Mouse (Mus musculus): ENCODE data around the gene Gcn1l1.

Gene Gcn1l1

DNA sequence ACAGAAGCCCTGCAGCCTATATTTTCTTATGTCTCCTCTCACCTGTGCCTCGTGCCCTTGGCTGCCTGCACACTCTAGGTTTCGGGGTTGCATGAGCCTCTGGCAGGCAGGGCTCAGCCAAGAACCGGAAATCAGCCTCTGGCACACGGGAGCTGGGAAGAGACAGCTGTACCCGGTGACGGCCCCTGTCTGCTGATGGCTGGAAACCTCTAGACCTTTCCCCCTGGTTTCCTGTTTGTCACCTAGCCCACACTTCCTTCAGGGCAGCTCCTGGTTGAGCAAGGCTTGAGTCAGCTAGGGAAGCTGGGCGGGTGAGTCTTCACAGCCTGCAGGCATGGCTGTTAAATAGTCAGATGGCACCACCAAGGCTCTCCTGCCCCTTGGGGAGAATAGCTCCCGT, 30.2 kb upstream of the Gcn1l1 start:
- in situ Hi-C loops (cut with MboI, MseI), result no loop called here

DNA sequence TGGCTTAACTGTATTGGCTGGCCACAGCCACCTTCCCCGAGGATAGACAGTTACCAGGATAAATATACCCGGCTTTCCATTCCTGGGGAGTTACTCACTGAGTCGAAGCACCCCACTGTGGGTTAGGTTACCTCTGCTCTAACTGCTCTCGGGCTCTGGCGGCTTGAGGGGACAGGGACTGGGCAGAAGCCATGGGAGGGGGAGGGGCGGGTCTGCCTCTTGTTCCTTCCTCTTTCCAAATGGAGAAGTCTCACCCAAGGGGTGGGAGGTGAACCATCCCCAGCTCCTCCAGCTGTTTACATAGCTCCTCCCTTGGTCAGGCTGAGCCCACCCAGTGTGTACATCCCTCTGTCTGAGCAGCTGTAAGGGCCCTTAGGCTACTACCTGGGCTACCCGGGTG, 29.4 kb upstream of the Gcn1l1 start:
- in situ Hi-C loops (cut with MboI, MseI), result no loop called here

DNA sequence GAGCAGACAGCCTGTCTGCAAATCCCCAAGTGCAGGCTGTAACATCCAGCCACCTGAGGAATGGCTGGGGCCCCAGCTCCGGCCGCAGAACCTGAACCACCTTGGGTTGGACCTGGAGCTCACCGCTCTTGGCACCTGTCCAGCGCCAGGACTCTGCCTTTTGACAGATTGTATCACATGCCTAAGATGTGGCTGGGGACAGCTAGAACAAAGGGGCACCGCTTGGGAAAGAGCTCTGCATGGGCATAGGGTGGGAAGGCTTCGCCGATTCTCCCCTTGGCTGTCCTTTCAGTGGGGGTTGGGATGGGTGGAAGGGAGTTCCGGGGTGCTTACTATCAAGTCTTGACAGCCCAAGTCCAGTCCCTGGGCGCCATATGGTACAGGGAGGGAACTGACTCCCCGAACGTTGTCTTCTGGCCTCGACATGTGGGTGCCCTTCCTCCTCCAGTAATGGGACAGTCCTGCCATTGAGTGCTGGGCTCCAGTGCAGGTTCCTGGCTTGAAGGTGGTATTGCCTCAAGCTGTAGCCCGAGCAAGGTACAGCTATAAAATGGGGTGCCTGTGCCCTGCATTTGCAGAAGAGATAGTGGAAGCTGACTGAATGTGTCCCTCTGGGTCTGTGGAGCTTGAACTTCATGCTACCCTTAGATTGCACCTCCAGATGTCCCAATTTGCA, 26.9 kb upstream of the Gcn1l1 start:
- in situ Hi-C loops (cut with MboI, MseI), result no loop called here

DNA sequence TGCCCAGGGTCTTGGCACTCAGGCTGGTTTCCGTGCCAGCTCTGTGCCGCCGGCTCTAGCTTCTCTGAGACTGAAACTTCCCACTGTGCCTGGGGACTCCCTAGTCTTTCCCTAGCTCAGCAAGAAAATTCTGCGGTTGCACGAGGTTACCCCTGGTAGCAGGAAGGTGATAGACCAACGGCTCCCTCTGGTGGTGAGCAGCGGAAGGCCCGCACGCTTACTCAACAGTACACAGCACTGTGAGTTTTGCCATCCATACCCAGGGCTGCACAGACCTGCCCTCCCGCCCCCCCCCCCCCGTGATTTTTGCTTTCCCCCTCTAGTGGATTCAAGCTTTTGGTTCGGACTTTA, 26.4 kb upstream of the Gcn1l1 start:
- in situ Hi-C loops (cut with MboI, MseI), result no loop called here

DNA sequence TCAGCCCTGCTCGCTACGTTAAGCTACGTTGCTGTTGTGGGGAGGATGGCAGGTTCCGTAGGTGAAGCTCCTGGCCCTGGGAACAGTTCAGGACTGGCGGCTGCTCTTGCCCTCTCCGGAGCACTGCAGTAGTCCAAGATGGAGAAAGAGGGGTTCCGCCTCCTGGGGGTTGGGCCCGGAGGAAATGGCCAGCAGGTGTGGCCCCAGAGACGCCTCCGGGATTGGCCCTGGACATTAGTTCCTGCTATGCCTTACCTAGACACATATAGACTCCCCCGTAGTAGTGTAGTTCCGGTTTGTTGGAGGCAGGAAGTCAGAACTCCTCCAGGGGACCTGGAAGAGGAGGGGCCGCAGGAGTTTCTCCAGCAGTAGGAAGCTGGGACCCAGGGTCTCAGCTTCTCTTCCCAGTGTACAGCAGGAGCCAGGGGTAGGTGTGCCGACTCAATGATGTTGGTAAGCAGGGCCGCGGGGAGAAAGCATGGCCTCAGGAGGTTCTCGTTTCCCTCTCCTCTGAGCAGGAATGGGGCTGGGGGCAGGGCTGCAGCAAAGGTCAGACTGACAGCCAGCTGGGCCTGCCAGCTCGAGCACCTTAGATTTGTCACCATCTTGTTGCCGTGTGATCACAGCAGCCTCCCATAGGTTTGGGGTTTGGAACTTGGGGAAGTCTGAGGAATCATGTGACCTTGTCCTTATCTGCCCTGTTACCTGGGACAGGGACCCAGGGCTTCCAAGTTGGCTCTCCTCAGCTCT, 22.2 kb upstream of the Gcn1l1 start:
- in situ Hi-C loops (cut with MboI, MseI), result loop anchor here (5.0 kb wide), 1 partner anchor 41 kb away; no protein-coding TSS in a partner anchor

DNA sequence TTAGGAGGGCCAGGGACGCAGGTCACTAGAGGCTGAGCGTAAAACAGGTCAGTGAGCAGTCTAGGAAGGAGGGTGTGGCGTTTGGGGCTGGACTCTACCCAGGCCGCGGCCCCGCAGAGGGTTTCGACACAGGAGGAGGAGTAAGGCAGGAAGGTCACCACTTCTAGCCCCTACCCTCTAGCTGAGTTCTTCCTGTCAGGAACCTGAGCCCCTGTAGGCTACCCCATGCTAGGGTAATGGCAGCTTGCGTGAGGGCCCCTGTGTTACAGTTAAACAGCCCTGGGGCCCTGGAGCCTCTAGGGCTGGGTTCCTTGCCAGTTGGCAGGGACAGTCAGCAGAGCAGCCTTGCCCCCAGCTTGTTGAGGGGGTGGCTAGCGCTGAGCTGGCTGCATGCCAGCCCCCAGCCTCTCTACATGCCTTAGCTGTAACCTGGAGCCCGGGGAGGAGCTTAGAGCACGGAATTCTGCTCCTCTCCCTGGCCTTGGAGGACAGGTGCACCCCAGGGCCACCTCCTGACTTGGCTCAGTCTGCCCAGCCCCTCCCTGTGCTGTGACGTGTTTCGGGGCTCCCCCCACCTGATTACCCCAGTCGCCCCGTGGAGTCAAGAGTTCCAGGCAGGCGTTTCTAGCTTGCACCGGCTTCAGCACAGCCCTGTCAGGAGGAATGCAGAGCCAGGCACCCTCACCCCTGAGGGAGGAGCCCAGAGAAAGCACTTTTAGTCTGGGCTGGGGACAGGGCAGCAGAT, 21.4 kb upstream of the Gcn1l1 start:
- in situ Hi-C loops (cut with MboI, MseI), result loop anchor here (5.0 kb wide), 1 partner anchor 41 kb away; no protein-coding TSS in a partner anchor

DNA sequence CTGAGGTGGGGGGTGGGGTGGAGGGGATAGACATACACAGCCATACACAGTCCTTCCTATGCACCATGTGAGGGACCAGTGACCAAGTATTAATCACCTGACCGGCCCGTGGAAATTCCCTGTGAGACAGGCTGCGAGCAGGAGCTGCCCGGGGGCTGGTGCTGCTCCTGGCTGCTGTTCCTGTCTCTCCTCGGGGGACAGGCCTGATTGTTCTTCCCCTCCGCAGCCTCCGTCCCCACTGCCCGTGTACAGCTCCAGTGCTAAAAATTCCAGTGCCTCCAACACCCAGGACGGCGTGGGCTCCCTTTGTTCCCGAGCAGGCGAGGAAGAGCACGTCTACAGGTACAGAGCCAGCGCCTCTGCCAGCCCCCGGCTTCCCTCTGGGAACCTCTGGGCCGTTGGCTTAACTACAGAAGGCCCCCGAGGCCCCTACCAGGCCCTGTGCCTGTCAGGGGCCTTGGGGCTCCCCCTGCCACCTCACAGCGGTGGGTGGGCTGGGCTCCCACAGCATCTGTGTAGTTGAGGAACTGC, 20.3 kb upstream of the Gcn1l1 start:
- in situ Hi-C loops (cut with MboI, MseI), result loop anchor here (5.0 kb wide), 1 partner anchor 42 kb away; no protein-coding TSS in a partner anchor

DNA sequence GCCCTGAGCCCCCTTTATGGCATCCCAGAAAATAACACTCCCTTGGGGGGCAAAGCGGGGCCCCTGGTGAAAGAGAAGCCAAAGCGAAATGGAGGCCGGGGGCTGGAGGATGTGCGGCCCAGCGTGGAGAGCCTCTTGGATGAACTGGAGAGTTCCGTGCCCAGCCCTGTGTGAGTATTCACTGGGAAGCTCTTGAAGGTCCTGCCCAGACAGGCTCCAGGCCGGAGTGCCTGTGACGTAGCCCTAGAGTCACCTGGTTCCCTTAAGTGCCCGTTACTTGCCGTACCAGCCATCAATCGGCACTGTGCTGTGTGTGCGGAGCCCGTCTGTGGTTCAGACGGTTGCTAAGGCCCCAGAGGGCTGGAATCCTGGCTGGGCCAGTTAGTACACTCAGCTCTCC, 19.4 kb upstream of the Gcn1l1 start:
- in situ Hi-C loops (cut with MboI, MseI), result no loop called here

DNA sequence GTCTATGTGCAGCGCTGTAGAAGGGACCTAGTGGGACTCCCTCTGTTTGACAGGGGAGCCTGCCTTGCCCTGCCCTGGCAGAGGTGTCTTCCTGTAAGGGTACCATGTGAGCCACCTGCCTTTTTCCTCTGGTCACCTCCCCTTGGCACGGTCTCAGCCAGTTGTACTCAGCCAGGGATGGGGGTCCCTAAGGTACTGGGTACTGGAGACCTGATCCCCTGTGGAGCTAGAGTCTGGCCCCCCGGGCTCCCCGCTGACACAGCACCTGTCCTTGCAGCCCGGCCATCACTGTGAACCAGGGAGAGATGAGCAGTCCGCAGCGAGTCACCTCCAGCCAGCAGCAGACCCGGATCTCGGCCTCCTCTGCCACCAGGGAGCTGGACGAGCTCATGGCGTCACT, 18.5 kb upstream of the Gcn1l1 start:
- in situ Hi-C loops (cut with MboI, MseI), result no loop called here

DNA sequence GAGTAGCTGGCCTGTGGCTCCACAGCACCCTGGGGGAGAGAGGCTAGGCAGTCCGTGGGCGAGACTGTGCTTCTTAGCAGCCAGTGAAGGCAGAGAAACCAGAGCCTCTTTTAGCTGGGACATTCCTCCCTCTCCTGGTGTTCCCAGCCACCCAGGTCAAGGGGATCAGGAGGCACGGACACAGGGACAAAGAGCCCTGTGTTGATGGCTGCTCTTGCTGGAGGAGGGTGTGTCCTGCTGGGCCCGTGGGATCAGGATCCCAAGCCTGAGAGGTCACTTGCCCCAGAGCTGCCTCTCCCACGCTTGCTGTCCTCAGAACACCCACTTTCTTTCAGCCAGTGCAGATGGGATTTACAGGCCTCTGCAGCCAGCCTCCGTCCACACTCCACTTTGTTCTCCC, 18.0 kb upstream of the Gcn1l1 start:
- in situ Hi-C loops (cut with MboI, MseI), result no loop called here

DNA sequence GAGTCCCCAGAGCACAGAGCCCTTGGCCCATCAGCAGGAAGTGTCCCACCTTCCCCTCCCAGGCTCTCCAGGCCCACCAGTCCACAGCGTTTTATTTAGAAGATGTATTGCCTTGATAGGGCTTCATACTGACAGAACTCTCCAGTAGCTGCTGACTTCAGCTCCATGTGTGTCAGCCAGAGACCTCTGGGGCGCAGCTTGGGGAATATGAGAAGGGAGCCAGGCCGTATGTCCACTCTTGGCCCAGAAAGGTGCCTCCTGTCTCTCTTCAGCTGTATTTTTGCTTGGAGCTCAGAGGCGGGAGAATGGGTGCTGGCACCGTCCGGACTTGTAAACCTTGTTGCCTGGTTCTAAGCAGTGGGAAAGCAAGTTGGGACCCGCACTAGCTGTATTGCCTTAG, 17.6 kb upstream of the Gcn1l1 start:
- in situ Hi-C loops (cut with MboI, MseI), result no loop called here

DNA sequence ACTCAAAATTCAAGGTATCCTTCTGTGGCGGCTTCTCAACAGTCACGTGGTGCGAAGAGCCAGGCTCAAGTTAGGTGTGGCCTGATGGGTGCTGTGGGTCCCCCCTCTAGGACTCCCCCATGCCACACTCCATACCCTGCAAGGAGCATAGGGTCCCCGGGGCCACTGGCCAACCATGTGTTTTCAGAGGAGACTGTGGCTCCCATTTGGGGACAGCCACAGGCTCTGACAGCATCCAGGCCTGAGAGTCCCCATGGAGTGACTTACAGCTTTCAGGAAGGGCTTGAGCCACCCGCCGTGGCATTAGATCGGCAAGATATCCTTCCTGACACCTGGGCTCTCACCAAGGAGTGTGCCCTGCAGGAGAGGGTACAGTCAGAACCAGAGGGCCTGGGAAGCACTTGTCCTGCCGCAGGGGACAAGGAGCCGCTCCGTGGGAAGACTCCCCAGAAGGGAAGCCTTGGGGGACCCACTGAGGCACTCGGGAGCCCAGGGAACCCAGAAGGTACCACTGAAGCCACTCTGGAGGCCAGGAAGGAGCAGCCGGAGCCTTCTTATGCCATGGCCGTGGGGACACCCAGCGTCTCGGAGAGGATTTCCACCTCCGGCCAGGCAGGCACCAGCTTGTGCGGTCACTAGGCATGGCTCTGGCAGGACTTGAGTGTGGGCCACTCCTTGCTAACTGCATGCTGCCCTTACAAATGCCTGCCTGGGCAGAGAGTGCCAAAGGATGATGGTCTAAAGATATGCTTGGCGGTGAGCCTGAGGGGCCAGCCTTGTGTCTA, 16.4 kb upstream of the Gcn1l1 start:
- in situ Hi-C loops (cut with MboI, MseI), result no loop called here

DNA sequence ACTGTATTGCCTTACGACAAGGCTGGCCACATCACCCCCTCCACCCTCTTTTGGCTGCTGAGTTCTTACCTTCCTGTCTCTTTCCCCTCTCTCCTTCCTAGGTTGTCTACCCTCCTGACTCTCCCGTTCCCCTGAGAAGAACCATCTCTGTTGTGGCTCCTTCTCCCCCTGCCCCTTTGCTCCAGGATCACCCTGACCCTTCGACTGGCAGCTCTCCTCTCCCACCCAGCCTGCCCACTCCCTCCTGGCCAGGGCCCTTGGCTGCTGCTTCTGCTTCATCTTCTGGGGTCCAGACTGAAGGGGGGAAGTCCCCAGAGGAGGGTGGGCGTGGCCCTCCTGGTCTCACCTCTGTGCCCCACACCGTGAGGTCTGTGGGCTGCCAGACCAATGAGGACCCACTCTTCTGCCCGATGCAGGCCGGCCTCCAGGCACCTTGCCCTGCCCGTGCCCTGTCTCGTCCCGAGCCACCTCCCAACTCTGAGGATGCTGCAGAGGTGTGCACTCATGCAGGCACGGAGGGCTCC, 14.5 kb upstream of the Gcn1l1 start:
- in situ Hi-C loops (cut with MboI, MseI), result no loop called here

DNA sequence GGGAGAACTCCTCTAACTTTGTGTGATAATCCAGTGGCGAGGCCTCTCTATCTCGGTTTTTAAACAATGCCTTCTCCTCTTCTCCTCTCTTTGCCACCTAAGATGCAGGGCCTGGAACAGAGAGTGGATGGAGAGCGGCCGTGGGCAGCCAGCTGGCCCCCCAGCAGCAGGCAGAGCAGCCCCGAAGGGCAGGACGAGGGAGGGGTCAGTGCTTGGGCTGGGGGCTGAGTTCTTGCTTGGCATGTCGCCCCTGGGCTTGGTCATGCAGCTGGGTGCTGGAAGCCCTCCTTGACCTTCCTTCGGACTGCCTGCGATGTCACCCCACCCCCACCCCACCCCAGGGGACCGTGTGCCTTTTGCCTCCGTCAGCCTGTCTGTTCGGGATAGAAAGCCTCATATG, 13.7 kb upstream of the Gcn1l1 start:
- in situ Hi-C loops (cut with MboI, MseI), result no loop called here

DNA sequence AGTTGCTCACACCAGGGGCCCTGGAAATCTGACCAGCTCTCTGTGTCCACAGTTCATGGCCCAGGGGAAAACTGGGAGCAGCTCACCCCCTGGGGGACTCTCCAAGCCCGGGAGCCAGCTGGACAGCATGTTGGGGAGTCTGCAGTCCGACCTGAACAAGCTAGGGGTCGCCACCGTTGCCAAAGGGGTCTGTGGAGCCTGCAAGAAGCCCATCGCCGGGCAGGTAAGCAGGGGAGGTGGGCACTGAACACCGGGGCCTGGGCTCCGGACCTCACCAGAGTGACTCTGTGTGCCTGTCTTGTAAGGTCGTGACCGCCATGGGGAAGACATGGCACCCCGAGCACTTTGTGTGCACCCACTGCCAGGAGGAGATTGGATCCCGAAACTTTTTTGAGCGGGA, 13.3 kb upstream of the Gcn1l1 start:
- in situ Hi-C loops (cut with MboI, MseI), result no loop called here

DNA sequence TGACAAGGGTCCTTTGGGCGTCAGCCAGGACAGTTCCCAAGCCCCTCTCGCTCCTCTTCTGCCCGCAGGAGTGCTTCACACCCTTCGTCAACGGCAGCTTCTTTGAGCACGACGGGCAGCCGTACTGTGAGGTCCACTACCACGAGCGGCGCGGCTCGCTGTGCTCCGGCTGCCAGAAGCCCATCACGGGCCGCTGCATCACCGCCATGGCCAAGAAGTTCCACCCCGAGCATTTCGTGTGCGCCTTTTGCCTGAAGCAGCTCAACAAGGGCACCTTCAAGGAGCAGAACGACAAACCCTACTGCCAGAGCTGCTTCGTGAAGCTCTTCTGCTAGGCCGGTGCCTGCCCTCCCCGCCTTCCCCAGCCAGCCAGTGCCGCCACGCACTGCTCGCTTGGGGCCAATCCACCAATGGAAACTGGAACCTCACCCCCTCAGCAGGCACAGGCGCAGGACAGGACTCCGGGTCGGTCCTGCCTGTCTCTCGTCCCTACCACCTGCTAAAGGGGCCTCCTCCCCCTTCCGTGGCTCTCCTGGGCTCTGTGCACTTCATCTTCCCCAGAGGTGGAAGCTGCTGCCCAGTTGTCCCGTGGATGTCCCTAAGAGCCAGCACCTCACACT, 11.1 kb upstream of the Gcn1l1 start:
- in situ Hi-C loops (cut with MboI, MseI), result no loop called here

DNA sequence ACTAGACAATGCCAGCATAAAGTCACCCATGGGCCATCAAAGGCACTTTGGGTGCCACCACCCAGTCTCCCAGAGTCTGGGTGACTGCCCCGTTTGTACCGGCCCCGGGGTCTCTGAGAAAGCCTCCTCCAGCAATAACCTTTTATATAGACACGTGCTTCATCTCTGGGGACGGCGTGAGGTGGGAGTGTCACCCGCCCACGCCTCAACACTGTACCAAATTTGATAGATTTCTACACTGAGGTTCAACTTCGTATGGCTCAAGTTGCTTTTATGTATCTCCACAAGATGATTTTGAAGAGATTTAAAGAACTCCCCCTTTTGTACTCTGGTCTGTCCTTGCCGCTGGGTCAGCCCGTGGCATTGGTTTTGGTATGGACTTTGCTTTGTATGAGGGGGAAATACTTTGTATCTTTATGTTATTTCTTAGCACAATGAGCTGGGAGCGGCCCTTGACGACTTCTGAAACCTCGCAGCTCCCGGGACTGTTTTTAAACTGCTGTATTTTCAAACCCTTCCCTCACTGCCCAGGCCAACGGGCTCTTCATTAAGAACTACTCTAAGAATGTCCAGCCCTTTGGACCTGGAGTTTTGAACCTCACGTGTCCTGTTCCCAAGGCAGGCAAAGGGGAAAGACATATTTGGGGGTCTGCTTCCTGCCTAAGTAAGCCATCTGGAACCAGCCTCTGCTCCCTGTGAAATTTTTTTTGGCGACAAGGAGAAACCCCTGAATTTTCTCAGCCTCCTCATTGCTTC, 10.3 kb upstream of the Gcn1l1 start:
- in situ Hi-C loops (cut with MboI, MseI), result no loop called here

DNA sequence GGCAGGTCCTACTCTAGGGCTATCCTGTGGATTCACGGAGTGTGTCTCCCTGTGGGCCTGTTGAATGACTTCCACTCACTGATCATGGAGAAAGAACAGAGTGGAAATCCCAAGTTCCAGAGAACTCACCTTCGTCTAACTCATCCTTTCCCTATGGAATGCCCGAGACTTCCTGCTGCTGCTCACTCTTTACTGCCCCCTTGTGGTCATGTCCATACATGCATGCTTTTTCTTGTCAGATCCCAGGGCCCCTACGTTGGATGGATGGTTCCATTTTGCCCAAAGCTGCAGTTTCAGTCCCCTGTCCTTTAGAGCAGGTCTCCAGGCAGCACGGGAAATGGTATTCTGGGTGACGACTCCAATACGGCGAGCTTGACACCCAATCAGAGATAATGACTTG, 8.8 kb upstream of the Gcn1l1 start:
- in situ Hi-C loops (cut with MboI, MseI), result no loop called here

DNA sequence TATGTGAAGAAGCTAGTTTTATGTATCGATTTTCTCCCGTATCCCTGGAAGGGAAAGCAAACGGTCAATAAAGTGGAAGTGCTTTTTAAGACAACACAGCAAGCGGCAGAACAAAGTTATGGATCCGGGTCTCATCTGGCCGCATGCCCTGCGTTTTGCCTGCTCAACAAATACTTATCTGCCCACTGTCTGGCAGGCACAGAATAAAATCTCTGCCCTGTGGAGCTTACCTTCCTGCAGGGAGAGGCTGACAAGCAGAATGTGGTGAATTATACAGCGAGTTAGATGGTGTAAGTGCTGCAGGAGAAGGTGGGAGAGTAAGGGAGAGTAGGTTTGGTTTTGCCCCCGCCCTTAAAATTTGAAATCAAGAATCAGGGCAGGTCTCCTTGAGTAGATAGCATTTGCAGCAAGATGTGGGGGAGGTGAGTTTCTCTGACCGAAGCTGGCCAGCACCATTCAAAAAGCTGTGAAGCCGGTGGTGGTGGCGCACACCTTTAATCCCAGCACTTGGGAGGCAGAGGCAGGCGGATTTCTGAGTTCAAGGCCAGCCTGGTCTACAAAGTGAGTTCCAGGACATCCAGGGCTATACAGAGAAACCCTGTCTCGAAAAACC, 6.8 kb upstream of the Gcn1l1 start:
- in situ Hi-C loops (cut with MboI, MseI), result no loop called here

Measured in T-helper 1 cell (primary cell).